Mouse (Mus musculus) T-helper 17 cell (primary cell): ENCODE measurements at regions not wholly inside any gene's neighbourhood (a gene's known extent, or its start where the extent isn't known, plus 50 kb on each side); places are given as distances from the start of the nearest gene placed in this dataset.
"Not testable (repeated sequence)": the region's sequence is repeated elsewhere in the genome, so short reads cannot be mapped to it uniquely, and the experiment has no call there.

ENCODE experiments used
- in situ Hi-C, 2 experiments: fragments of 300-600 bp; cut with MboI, MseI; formaldehyde crosslinking; loops; 1 replicate in 1 of 2; 2 replicates in 1 of 2; pipeline ENCODE4 v1.15.1; 2025; ENCODE audit warnings: high pct_unique_total_duplicates in 2 of 2

DNA sequence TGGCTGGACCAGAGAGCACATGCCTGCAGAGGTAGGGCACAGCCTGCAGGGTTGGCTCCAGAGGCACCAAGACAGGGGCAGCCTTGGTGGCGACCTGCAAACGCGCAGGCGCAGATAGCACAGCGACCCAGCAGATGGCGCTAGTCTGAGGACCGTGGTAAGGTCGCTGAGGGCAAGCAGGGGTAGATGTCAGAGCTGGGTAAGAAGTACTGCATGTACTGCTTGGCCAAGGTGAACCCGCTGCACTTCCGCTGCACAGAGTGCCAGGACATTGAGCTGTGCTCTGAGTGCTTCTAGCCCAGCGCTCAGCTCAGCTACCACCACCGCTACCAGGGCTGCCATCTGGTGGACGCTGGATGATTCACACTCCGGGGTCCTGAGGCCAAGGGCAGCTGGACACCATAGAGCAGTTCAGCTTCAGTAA, 68.3 kb downstream of the Hsp90b1 start:
- in situ Hi-C loops: loop anchor here (5.0 kb wide), 1 partner anchor 95 kb away; no protein-coding TSS in a partner anchor

DNA sequence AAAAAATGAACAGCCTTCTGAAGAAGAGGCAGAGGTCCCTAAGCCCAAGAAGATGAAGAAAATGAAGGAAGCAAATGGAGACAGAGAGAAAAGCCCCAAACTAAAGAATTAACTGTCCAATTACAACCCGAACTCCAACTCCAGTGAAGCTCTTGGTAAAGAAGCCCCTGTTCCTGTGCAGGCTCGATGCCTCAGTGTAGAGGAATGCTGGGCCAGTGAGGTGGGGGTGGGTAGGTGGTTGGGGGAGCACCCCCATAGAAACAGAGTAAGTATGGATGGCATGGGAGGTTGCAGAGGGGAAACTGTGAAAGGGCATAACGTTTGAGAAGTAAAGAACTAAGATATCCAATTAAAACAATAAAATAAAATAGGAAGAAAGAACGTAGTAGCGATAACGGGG, 68.8 kb downstream of the Hsp90b1 start:
- in situ Hi-C loops: loop anchor here (5.0 kb wide), 1 partner anchor 96 kb away; no protein-coding TSS in a partner anchor

DNA sequence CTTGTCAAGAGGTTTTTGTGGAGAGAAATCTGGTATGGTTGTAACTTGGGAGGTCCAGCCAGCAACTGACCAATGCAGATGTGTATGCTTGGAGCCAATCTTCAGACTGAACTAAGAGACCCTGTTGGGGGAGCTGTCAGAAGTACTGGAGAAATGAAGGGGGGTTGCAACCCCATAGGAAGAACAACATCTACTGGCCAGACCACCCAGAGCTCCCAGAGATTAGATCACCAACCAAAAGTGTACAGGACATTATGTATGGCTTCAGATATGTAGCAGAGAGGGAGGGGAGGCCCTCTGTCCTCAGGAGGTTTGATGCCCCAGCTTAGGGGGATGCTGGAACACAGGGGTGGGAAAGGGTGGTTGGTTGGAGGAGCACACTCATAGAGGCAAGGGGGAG, 78.6 kb downstream of the Hsp90b1 start:
- in situ Hi-C loops: not testable (repeated sequence)

DNA sequence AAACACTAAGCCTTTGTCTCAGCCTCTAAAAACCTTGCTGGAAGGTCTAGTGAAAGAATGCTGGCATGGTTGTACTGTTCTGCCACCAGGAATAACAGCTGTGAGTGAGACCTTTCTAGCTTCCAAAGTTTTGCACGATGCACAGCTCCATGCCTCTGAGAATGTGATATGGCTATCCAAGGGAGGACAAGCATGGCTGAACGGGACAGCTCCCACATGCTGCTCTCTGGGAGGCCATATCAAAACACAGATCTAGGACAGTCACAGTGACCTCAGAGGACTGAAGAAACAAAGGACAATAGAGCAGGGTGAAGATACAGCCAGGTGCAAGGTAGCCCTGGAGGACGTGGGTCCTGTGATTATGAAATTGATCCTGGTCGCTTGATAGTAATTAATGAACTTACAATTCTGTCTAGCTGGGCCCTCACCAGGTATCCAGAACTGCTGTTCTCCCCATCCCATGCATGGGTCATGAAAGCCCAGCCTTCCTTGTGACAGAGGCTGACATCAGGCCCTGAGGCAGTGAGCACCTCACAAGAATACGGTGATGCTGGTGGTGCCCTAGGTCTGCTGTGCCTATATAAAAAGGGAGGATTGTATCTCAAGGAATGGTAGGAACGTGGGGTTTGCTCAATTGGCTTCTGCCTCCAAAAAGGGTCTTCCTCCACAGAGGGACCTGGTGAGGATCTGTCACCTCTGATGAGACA, 87.2 kb downstream of the Hsp90b1 start:
- in situ Hi-C loops: loop anchor here (5.0 to 10.0 kb wide), 2 partner anchors 866 to 873 kb away; no protein-coding TSS in a partner anchor

DNA sequence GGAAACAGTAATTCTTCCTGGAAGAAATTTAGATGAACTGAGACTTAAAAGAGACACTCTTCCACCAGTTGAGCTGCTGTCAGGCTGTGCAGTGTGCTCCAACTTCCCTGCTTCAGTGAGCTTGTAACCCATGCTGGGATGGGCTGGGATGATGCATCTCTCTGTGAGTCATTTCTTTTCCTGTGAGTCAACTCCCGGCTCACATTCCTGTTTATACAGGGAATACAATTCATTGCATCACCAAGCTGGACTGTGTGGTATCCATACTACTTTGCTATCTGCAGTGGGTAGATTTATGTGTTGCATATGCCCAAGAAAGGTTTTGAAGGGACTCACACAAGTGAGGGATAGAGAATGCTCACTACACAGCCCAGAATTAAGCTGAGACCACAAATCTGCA, 93.0 kb downstream of the Hsp90b1 start:
- in situ Hi-C loops: loop anchor here in 1 of 2 experiments (10.0 kb wide), 1 partner anchor 868 kb away; no protein-coding TSS in a partner anchor

DNA sequence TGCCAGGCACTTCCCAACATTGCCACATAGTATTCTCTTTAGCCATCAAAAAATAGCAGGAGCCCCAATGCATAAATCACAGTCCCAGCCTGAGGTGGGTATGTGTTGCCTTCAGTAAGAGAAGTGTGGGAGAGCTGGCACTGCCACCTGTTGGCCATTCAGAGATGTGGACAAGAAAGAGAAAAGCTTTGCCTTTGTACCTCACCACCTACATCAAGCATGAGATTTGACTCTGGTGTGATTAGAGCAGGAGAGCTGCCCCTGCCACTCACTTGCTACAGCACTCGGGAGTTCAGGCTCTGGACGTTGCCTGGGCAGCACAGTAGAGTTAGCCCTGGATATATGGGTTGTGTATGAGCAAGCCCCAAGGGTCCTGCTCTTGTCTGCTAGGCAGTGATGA, 95.3 kb downstream of the Hsp90b1 start:
- in situ Hi-C loops: loop anchor here in 1 of 2 experiments (10.0 kb wide), 1 partner anchor 865 kb away; no protein-coding TSS in a partner anchor

DNA sequence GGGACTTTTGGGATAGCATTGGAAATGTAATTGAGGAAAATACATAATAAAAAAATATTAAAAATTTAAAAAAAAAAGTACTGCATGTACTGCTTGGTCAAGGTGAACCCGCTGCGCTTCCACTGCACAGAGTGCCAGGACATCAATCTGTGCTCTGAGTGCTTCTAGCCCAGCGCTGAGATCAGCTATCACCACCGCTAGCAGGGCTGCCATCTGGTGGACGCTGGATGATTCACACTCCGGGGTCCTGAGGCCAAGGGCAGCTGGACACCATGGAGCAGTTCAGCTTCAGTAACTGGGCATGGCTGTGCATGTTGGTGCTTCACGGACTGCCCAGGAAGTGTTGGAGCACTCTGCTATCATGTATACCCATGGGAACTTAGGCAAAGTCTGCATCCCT, 102.1 kb upstream of the Syn3 start:
- in situ Hi-C loops: not testable (repeated sequence)

DNA sequence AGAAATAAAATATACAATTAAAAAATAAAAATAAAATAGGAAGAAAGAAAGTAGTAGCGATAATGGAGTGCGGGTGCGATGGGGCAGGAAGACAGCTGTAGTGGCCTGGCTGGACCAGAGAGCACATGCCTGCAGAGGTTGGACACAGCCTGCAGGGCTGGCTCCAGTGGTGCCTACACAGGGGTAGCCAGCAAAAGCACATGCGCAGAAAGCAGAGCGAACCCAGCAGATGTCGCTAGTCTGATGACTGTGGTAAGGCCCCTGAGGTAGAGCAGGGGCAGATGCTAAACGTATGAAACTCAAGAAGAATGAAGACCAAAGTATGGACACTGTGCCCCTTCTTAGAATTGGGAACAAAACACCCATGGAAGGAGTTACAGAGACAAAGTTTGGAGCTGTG, 101.3 kb upstream of the Syn3 start:
- in situ Hi-C loops: not testable (repeated sequence)

DNA sequence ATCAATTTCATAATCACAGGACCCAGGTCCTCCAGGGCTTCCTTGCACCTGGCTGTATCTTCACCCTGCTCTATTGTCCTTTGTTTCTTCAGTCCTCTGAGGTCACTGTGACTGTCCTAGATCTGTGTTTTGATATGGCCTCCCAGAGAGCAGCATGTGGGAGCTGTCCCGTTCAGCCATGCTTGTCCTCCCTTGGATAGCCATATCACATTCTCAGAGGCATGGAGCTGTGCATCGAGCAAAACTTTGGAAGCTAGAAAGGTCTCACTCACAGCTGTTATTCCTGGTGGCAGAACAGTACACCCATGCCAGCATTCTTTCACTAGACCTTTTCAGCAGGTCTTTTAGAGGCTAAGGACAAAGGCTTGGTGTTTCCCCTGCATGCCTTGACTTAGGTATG, 91.5 kb upstream of the Syn3 start:
- in situ Hi-C loops: not testable (repeated sequence)

DNA sequence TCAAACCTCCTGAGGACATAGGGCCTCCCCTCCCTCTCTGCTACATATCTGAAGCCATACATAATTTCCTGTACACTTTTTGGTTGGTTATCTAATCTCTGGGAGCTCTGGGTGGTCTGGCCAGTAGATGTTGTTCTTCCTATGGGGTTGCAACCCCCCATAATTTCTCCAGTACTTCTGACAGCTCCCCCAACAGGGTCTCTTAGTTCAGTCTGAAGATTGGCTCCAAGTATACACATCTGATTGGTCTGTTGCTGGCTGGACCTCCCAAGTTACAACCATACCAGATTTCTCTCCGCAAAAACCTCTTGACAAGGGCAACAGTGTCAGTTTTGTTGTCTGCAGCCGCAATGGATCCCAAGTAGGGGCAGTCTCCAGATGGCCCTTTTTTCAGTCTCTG, 68.2 kb upstream of the Syn3 start:
- in situ Hi-C loops: not testable (repeated sequence)

DNA sequence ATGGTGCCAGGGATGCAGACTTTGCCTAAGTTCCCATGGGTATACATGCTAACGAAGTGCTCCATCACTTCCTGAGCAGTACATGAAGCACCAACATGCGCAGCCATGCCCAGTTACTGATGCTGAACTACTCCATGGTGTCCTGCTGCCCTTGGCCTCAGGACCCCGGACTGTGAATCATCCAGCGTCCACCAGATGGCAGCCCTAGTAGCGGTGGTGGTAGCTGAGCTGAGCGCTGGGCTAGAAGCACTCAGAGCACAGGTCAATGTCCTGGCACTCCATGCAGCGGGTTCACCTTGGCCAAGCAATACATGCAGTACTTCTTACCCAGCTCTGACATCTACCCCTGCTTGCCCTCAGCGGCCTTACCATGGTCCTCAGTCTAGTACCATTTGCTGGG, 57.1 kb upstream of the Syn3 start:
- in situ Hi-C loops: loop anchor here (5.0 kb wide), 1 partner anchor 824 kb away; no protein-coding TSS in a partner anchor
